Mouse (Mus musculus) forebrain, embryonic 10.5 days (tissue): Measurements from ENCODE around the gene Ptbp1. TPM values are rescaled to one million over a fixed set of nuclear protein-coding genes. Genes with fewer than 3 reads are reported as not detected.
"Not testable (repeated sequence)": the region's sequence is repeated elsewhere in the genome, so short reads cannot be mapped to it uniquely, and the experiment has no call there.

ENCODE experiments used
- DNase-seq: peaks from one replicate; pipeline ENCODE4 v3.0.0-alpha.2; 2017; ENCODE audit warnings: low spot score; ENCODE audit errors: extremely low spot score
- H3K27ac ChIP-seq: fragments of 300-500 bp; sonication (generic); 2 replicates; pipeline ENCODE4 v1.5.1; 2016; ENCODE audit warnings: mild to moderate bottlenecking
- H3K27me3 ChIP-seq: fragments of 300-500 bp; sonication (generic); 2 replicates; pipeline ENCODE4 v1.6.1; 2016; ENCODE audit warnings: mild to moderate bottlenecking; ENCODE audit not compliant: poor library complexity, severe bottlenecking
- H3K36me3 ChIP-seq: fragments of 300-500 bp; sonication (generic); replicated peaks from 2 replicates; pipeline ENCODE4 v1.6.1; 2016; ENCODE audit warnings: mild to moderate bottlenecking, moderate library complexity
- H3K4me1 ChIP-seq: fragments of 300-500 bp; sonication (generic); 2 replicates; pipeline ENCODE4 v1.6.1; 2016
- H3K4me3 ChIP-seq: fragments of 300-500 bp; sonication (generic); 2 replicates; pipeline ENCODE4 v1.5.1; 2016; ENCODE audit warnings: mild to moderate bottlenecking, moderate library complexity
- H3K9me3 ChIP-seq: fragments of 300-500 bp; sonication (generic); 2 replicates; pipeline ENCODE4 v1.6.1; 2016; ENCODE audit warnings: mild to moderate bottlenecking, moderate library complexity
- WGBS: fragments of 180-500 bp; shearing (Covaris S2); methylation state at CpG from one replicate; pipeline ENCODE4 v1.1.7; 2016; 5-methylcytosine and 5-hydroxymethylcytosine counted together
- polyA plus RNA-seq: library from polyadenylated mRNA; unstranded; fragments of >200 nt; fragmentation: Nextera tagmentation; extraction: Ambion mirVana; gene quantifications from 2 replicates; pipeline ENCODE4 v1.2.1, GENCODE M21; 2016

Ptbp1 gene
- polyA plus RNA-seq, 1 experiment from 2014 or later: 377 TPM

DNA sequence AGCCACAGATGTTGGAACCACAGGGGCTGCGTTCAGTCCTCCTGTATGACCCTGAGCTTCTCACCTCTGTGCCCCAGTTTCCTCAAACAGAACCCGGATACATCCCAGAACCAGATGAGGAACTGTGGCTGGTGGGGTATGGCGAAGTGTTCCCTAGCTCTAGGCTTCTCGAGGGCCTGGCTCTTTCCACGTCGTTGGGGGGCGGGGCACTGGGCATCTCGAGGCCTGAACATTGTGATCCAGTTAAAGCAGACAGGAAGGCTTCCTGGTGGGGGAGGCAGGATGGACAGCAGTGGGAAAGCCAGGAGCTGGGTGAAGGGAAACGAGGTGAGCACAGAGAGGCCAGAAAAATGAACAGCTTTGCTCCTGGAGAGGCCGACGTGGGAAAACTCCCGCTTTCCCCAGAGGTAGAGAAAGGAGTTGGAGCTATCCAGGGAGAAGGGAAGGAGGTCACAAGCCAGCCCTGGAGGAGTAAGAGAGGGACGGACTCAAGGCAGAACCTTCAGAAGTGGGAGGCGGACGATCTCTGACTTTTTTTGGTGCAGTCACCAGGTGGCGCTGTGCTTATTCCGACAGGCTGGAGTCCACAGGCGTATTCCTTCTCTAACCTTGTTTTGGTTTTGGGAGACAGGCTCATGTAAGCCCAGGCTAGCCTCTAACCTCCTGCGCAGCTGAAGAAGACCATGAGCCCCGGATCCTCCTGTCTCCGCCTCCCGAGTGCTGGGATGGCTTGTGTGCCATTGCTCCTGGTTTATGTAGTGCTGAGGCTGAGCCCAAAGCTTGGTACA, 29.3 kb downstream of the Ptbp1 start:
- peak overlapping the region; percentile 24 for H3K4me3 ChIP-seq

DNA sequence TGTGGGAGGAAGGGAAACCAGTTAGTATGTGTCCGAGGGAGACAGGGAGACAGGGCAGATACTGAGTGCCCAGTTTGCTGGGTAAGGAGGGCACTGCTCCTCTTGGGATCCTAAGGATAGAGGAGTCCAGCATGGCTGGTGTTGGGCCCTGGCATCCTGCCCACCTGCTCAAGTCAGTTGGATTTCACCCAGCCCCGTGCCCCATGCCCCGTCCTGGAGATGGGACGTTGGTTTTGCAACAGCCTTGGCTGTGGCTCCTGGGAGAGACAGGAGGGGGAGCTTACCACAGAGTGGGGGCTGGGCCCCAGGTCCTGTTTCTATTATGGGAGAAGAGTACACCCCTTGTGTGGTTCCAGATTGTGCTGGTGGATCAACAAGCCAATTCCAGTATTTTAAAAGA, 30.2 kb downstream of the Ptbp1 start:
- DNase-seq: no peak
- 83% methylated on average over 4 of the region's 4 CpGs for WGBS
- peaks cover 71% of the 10 kb centered on the region for H3K27me3 ChIP-seq
- no peaks in the 10 kb centered on the region for H3K9me3 ChIP-seq
- H3K27ac ChIP-seq: no peak overlapping the region
- H3K36me3 ChIP-seq: no peaks in the 10 kb centered on the region
- no peak overlapping the region for H3K4me3 ChIP-seq
- peaks cover 25% of the 10 kb centered on the region for H3K4me1 ChIP-seq

More for the DNA sequence above, 29.3 kb downstream of the Ptbp1 start:
- no peak overlapping the region for H3K27ac ChIP-seq
- peaks cover 29% of the 10 kb centered on the region for H3K4me1 ChIP-seq
- WGBS: 16% methylated on average over 22 of the region's 22 CpGs
- H3K9me3 ChIP-seq: no peaks in the 10 kb centered on the region
- no peaks in the 10 kb centered on the region for H3K36me3 ChIP-seq
- peak; percentile 76 for DNase-seq
- H3K27me3 ChIP-seq: peaks cover 74% of the 10 kb centered on the region

DNA sequence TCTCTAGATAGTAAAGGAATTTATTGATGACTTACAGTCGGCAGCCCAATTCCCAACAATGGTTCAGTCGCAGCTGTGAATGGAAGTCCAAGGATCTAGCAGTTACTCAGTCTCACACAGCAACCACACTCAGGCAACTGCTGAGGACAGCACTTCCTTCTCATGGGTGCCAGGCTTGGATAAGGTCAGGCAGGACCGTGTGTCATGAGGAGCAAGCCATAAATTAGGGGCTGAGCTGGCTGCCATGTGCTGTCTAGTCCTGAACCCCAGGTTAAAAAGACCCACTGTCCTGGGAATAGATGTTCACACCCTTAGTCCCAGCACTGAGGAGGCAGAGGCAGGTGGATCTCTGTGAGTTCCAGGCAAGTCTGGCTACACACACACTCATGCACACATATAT, 30.7 kb downstream of the Ptbp1 start:
- not testable (repeated sequence) for DNase-seq, H3K4me3 ChIP-seq, H3K36me3 ChIP-seq, H3K27ac ChIP-seq, H3K9me3 ChIP-seq
- Histone ChIP-seq H3K4me1 (peaks cover 23% of the 10 kb centered on the region), H3K27me3 (peaks cover 69% of the 10 kb centered on the region)
- WGBS: 86% methylated on average over 3 of the region's 3 CpGs

DNA sequence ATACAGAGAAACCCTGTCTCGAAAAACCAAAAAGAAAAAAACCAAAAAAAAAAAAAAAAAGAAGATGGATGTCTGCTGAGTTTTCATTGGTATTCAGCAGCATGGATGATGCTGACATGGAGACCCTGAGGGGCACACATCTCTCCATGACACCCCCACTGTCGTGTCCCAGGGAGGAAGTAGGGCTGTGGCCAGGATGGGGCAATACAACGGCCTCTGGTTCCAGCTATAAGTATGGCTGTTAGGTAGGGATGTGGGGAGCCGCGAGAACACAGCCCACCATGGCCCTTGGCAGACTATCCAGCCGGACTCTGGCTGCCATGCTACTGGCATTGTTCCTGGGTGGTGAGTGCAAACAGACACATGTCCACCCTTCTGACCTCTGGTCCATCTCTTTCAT, 31.8 kb downstream of the Ptbp1 start, which contains the start of gene Elane:
Gene Elane (plus strand): TSS at position 194 of the 400 bp plus-strand sequence.
- DNase-seq: no peak

DNA sequence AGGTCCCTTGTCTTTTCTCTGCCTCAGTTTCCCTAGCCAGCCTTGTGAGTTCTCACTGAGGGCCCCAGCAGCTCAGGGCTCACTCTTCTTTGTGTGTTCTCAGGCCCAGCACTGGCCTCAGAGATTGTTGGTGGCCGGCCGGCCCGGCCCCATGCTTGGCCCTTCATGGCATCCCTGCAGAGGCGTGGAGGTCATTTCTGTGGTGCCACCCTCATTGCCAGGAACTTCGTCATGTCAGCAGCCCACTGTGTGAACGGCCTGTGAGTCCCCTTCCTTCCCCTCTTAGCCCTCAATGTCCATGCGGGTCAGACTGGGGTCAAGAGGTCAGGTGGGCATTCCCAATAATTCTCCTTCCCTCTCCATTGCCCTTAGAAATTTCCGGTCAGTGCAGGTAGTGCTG, 32.4 kb downstream of the Ptbp1 start:
- Histone ChIP-seq H3K4me1 (peaks cover 20% of the 10 kb centered on the region), H3K9me3 (no peaks in the 10 kb centered on the region), H3K27me3 (peaks cover 69% of the 10 kb centered on the region), H3K36me3 (no peaks in the 10 kb centered on the region), H3K27ac (no peak overlapping the region), H3K4me3 (no peak overlapping the region)
- 82% methylated on average over 8 of the region's 8 CpGs for WGBS
- no peak for DNase-seq

More for the DNA sequence above, 31.8 kb downstream of the Ptbp1 start, which contains the start of gene Elane:
- no peaks in the 10 kb centered on the region for H3K9me3 ChIP-seq
- H3K4me3 ChIP-seq: no peak within 1 kb of the TSS
- H3K27me3 ChIP-seq: peaks cover 69% of the 10 kb centered on the region
- 85% methylated on average over 6 of the region's 6 CpGs for WGBS
- no peak within 1 kb of the TSS for H3K27ac ChIP-seq
- peaks cover 20% of the 10 kb centered on the region for H3K4me1 ChIP-seq
- H3K36me3 ChIP-seq: no peaks in the 10 kb centered on the region

DNA sequence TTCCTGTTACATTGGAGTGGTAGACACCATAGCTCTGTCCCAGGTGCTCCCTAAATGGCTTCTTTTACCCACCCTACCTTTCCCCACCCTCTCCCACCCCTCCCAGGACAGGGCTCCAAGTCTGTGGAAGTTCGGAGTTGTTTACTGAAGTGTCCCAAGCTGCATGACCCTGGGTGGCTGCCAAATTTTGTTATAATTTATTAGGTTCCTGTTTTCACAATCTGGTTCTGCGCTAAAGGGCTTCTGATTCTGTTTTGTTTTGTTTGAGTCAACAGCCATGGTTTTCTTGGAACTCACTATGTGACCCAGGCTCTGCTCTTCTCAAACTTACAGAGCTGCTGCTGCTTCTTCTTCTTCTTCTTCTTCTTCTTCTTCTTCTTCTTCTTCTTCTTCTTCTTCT, 35.2 kb downstream of the Ptbp1 start:
- H3K27ac ChIP-seq: no peak overlapping the region
- WGBS: 78% methylated on average over 2 of the region's 2 CpGs
- 0 out of 2 replicates have a peak, but pooled peaks cover 4% of the 10 kb centered on the region for H3K4me1 ChIP-seq
- H3K36me3 ChIP-seq: peaks cover 3% of the 10 kb centered on the region; the same call in 1 of the 2 replicates
- no peak overlapping the region for H3K4me3 ChIP-seq
- peaks cover 63% of the 10 kb centered on the region for H3K27me3 ChIP-seq
- H3K9me3 ChIP-seq: no peaks in the 10 kb centered on the region
- DNase-seq: no peak

DNA sequence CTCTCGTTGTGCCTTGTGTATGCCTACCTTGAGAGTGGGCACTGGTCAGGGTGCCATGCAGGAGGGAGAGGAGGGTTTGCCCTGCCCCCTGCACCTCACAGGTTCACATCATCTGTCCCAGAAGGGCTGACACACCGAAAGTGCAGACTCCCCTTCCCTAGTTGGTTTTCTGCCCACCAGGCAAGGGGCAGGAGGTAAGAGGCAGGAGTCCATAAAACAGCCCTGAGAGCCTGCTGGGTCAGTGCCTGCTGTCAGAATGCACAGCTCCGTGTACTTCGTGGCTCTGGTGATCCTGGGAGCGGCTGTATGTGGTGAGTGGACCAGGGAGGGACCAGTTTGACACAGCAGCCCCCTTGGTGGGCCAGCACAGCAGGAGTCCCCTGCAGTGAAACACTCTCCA, 36.4 kb downstream of the Ptbp1 start, which contains the start of gene Cfd:
Gene Cfd (plus strand): TSS at position 184 of the 400 bp plus-strand sequence.
- 0 out of 2 replicates have a peak, but pooled peaks cover 4% of the 10 kb centered on the region for H3K4me1 ChIP-seq
- no peak for DNase-seq
- no peak within 1 kb of the TSS for H3K27ac ChIP-seq
- H3K27me3 ChIP-seq: peaks cover 73% of the 10 kb centered on the region
- 0 out of 2 replicates have a peak within 1 kb of the TSS, but pooled peaks have one; percentile 9 for H3K4me3 ChIP-seq
- WGBS: 55% methylated on average over 5 of the region's 5 CpGs
- H3K9me3 ChIP-seq: no peaks in the 10 kb centered on the region
- peaks cover 14% of the 10 kb centered on the region for H3K36me3 ChIP-seq

DNA sequence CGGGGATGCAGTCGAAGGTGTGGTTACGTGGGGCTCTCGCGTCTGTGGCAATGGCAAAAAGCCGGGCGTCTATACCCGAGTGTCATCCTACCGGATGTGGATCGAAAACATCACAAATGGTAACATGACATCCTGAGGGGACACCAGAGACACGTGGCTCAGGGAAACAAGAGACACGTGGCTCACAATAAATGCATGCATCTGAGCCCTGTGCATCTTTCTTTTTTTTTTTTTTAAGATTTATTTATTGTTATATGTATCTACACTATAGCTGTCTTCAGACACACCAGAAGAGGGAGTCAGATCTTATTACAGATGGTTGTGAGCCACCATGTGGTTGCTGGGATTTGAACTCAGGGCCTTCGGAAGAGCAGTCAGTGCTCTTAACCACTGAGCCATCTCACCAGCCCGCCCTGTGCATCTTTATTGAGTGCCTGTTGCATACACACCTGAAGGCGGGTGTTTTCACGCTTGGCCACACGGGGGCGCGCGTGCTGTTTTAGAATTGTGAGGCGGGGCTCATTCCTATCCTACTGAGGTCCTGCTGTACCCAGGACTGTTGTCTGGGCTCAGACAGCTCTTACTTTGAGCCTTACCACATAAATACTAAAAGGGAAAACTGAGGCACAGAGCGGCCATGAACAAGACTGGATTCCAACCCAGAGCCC, 38.4 kb downstream of the Ptbp1 start:
- 47% methylated on average over 22 of the region's 22 CpGs for WGBS
- not testable (repeated sequence) for H3K4me3 ChIP-seq, H3K27ac ChIP-seq, H3K9me3 ChIP-seq
- Histone ChIP-seq H3K36me3 (peaks cover 33% of the 10 kb centered on the region), H3K4me1 (peaks cover 10% of the 10 kb centered on the region), H3K27me3 (peaks cover 84% of the 10 kb centered on the region)
- peak; percentile 85 for DNase-seq

DNA sequence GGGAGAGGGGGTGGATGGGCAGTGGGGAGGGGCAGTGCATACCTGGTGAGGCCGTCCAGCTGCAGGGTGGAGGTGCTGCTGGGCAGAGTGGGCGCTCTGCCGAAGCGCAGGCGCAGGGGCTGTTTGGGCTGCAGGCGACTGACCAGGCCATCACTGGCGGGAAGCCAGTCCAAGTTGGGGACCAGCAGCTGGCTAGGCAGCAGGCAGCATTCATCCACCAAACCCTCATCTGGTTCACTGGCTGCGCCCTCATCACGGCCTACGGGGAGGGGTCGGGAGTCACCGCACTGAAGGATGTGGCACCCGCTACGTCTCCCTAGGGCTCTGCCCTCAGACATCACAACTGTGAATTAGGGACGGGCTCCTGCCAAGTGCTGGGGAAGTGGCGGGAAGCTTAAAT, 42.1 kb downstream of the Ptbp1 start:
- H3K36me3 ChIP-seq: peaks cover 60% of the 10 kb centered on the region
- no peak for DNase-seq
- peaks cover 23% of the 10 kb centered on the region for H3K4me1 ChIP-seq
- H3K27me3 ChIP-seq: peaks cover 94% of the 10 kb centered on the region
- WGBS: 96% methylated on average over 16 of the region's 16 CpGs
- no peak overlapping the region for H3K4me3 ChIP-seq
- H3K9me3 ChIP-seq: no peaks in the 10 kb centered on the region
- no peak overlapping the region for H3K27ac ChIP-seq

DNA sequence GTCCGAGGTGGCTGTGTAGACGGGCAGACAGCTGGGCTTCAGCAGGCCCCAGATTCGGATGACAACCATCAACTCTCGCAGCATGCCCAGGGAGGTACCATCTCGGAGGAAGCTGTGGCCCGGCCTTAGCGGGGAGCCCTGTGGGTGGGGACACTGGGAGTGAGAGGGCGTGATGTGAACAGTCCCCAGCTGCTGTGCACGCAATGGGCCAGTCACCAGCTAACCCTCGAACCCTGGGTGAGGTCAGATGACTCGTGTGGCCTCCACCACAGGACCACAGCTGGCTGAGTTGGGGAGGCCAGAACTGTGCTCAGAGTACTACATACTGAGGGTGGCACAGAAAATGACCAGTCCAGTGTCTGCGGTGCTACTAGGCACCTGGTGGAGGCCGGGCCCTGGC, 42.6 kb downstream of the Ptbp1 start:
- no peak overlapping the region for H3K27ac ChIP-seq
- H3K9me3 ChIP-seq: no peaks in the 10 kb centered on the region
- H3K36me3 ChIP-seq: peaks cover 65% of the 10 kb centered on the region

DNA sequence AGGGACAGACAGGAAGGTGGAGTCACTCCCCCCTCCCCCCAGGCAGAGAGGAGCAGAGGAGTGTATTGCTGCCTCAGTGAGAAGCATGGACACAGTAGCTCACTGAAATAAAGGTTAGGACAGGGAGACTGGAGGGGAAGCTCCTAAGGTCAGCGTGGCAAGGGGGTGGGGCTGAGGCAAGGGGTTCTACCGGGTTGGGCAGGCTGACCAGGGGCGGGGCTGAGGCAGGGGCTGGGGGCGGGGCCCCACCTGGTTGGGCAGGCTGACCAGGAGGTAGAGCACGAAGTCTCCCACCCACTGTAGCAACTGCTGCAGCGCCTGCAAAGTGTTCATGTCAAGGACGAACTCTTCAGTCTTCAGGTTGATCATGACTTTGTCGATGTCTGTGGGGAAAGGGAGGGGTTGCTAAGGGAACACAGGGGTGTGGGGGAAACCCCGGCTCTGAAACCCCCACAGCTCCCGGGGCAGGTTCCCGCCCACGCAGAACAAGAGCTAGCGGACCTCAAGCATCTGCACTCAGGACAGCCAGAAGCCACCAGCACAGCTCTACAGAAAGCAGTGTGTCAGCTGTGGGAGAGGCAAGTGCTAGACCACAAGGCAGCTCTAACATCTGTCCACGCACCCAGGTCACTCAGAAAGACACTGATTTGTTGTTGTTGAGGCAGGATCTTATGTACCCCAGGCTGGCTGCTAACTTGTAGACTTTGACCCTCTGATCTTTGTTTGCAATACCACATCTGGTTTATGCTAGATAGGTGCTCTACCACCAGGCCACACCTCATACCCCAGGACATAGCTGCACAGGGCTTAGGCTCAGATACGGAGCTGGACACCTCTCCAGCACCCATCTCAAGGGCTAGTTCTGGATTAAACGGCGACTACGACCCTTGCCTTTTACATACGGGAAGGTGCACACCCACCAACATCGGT, 43.4 kb downstream of the Ptbp1 start:
- no peak for DNase-seq
- Histone ChIP-seq H3K9me3 (no peaks in the 10 kb centered on the region), H3K4me3 (no peak overlapping the region), H3K36me3 (peaks cover 73% of the 10 kb centered on the region), H3K4me1 (peaks cover 29% of the 10 kb centered on the region), H3K27ac (no peak overlapping the region), H3K27me3 (peaks cover 97% of the 10 kb centered on the region)
- WGBS: 49% methylated on average over 20 of the region's 20 CpGs

More for the DNA sequence above, 42.6 kb downstream of the Ptbp1 start:
- peaks cover 29% of the 10 kb centered on the region for H3K4me1 ChIP-seq
- peaks cover 94% of the 10 kb centered on the region for H3K27me3 ChIP-seq
- WGBS: 88% methylated on average over 13 of the region's 13 CpGs
- no peak overlapping the region for H3K4me3 ChIP-seq
- no peak for DNase-seq

DNA sequence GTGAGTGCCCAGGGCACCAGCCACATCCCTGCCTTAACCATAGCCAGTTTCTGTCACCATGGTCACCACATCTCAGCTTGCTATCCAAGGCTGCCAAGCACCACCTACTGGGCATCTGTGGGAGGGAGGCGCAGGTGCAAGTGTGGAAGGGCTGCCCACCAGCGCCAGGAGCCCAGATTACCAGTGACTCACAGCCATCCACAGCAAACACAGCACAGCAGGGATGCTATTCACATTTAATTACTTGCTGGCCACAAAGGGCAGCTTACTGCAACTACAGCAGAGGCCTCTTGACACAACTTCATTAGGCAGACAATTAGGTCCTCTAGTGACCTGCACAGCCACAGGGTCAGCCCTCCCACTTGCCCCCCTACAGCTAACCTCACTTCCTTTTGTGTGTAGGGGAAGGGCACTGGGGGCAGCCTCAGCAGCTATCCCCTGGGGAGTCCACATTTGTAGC, 46.8 kb downstream of the Ptbp1 start:
- Histone ChIP-seq H3K9me3 (0 out of 2 replicates have a peak, but pooled peaks cover 3% of the 10 kb centered on the region), H3K4me1 (peaks cover 25% of the 10 kb centered on the region), H3K36me3 (peaks cover 89% of the 10 kb centered on the region), H3K27ac (0 out of 2 replicates have a peak overlapping the region, but pooled peaks have one; percentile 40), H3K27me3 (peaks cover 99% of the 10 kb centered on the region), H3K4me3 (no peak overlapping the region)
- DNase-seq: peak; percentile 60
- 4% methylated on average over 2 of the region's 2 CpGs for WGBS
